ENCODE assay signal across 8 mouse cellular contexts in the genomic region with DNA sequence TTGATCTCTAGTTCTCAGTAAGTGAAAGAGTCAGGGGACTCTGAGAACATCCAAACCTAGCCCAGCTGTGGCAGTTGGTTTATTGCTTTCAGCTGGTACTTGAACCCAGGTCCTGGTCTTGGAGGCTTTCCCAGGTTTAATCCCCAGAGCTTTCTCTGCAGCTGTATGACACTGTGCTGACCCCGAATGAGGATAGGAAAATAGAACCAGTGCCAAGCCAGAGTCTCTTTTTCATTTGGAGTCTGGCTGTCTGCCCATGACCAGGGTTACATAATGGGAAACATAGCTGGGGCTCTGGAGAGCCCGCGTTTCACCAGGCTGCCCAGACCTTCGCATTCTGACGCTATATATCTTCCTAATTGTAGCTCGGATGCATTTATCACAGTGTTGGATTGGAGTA.
DNase-seq lines count a peak whose midpoint lies in the region; ATAC-seq lines count a peak whose summit lies in the region.

No protein-coding gene starts in this region.

- DNase-seq in NIH3T3 (ENCODE audit: low read depth) = peak; percentile 100
- peak; percentile 81 for DNase-seq in brain, adult 2 months (ENCODE audit: low read depth, low spot score)
- peak; percentile 32 to 43 for DNase-seq in frontal cortex, postnatal 14 days (ENCODE audit: low spot score in 2 of 2)
- DNase-seq in layer of hippocampus, postnatal 36 days = peak; percentile 13 to 26
- peak; percentile 95 for DNase-seq in lung, postnatal 36 days
- peak; percentile 71 for DNase-seq in testis, postnatal 14 days (ENCODE audit: low spot score)
- DNase-seq in thymus, postnatal 4 days = no peak

- peak; percentile 32 to 36; a peak in 1 of 4 replicates for ATAC-seq in hematopoietic stem cell, adult 5-6 weeks (replicated peaks in 1 of 2; ENCODE audit: insufficient read depth in 1 of 2, low FRiP score in 2 of 2, low TSS enrichment in 1 of 2, low read depth in 1 of 2, poor library complexity in 2 of 2, severe bottlenecking in 2 of 2)
